Mouse (Mus musculus) heart, postnatal 0 days (tissue): ENCODE measurements around the gene Lrrk1. TPM values are rescaled to one million over a fixed set of nuclear protein-coding genes. Genes with fewer than 3 reads are reported as not detected.

Experiments used
- ATAC-seq: fragments of 200-750 bp; cut with Nextera tagmentation; 2 replicates; pipeline ENCODE4 v1.8.0; 2017; ENCODE audit warnings: low read depth, moderate number of reproducible peaks, moderate library complexity; ENCODE audit not compliant: insufficient read depth
- DNase-seq: peaks from one replicate; pipeline ENCODE4 v3.0.0-alpha.2; 2016; ENCODE audit warnings: low spot score
- H3K27ac ChIP-seq: fragments of 300-500 bp; sonication (generic); 2 replicates; pipeline ENCODE4 v1.5.1; 2014; ENCODE audit warnings: low read depth, mild to moderate bottlenecking
- H3K27me3 ChIP-seq: fragments of 300-500 bp; sonication (generic); 2 replicates; pipeline ENCODE4 v1.6.1; 2014; ENCODE audit warnings: low read length, mixed read lengths; ENCODE audit not compliant: control insufficient read depth, insufficient read depth
- H3K36me3 ChIP-seq: fragments of 300-500 bp; sonication (generic); replicated peaks from 2 replicates; pipeline ENCODE4 v1.6.1; 2014; ENCODE audit warnings: low read length, mixed read lengths; ENCODE audit not compliant: control insufficient read depth, insufficient read depth
- H3K4me1 ChIP-seq: fragments of 300-500 bp; sonication (generic); 2 replicates; pipeline ENCODE4 v1.6.1; 2014; ENCODE audit warnings: antibody characterized with exemption; ENCODE audit not compliant: control insufficient read depth, insufficient read depth
- H3K4me2 ChIP-seq: fragments of 300-500 bp; sonication (generic); 2 replicates; pipeline ENCODE4 v1.6.1; 2014; ENCODE audit warnings: low read depth, mild to moderate bottlenecking, low read length, moderate library complexity
- H3K4me3 ChIP-seq: fragments of 300-500 bp; sonication (generic); 2 replicates; pipeline ENCODE4 v1.5.1; 2014; ENCODE audit warnings: low read depth, low read length
- H3K9ac ChIP-seq: fragments of 300-500 bp; sonication (generic); replicated peaks from 2 replicates; pipeline ENCODE4 v1.6.1; 2014; ENCODE audit warnings: low read depth, low read length, mixed read lengths
- H3K9me3 ChIP-seq: fragments of 300-500 bp; sonication (generic); replicated peaks from 2 replicates; pipeline ENCODE4 v1.6.1; 2016; ENCODE audit warnings: low read length; ENCODE audit not compliant: control insufficient read depth
- CTCF ChIP-seq: IDR thresholded peaks from 2 replicates; pipeline ENCODE4 v1.5.1; 2016; ENCODE audit warnings: antibody characterized with exemption, control low read depth, low read depth
- EP300 ChIP-seq: IDR thresholded peaks from 2 replicates; pipeline ENCODE4 v1.6.1; 2016; ENCODE audit warnings: antibody characterized with exemption, low read depth
- WGBS: fragments of 180-500 bp; shearing (Covaris S2); extraction: QIAGEN DNeasy Blood & Tissue Kit; methylation state at CpG from one replicate; pipeline ENCODE4 v1.1.7; 2014; 5-methylcytosine and 5-hydroxymethylcytosine counted together
- polyA plus RNA-seq: library from polyadenylated mRNA; unstranded; fragments of >200 nt; fragmentation: Nextera tagmentation; extraction: Ambion mirVana; gene quantifications from 2 replicates; pipeline ENCODE4 v1.2.1, GENCODE M21; 2015
- total RNA-seq: library from RNA; depleted of rRNA; stranded (reverse); fragments of >200 nt; gene quantifications from 2 replicates; pipeline ENCODE4 v1.2.3, GENCODE M21; 2014; ENCODE audit warnings: low replicate concordance

Gene Lrrk1
- total and polyA plus RNA-seq, 2 experiments from 2014 or later: 4.1 to 10.3 TPM

GRCm38 (mm10) chr7:66214477-66214876 is 173.7 kb downstream of the Lrrk1 start:
- H3K27ac ChIP-seq: no peak overlapping the region
- DNase-seq (no peak), ATAC-seq (no peak)
- H3K4me2 ChIP-seq: no peak overlapping the region
- no peak overlapping the region for H3K9ac ChIP-seq
- no peaks in the 10 kb centered on the region for H3K36me3 ChIP-seq
- no peak for TF ChIP-seq CTCF
- peaks cover 16% of the 10 kb centered on the region; the same call in 1 of the 2 replicates for H3K4me1 ChIP-seq
- H3K4me3 ChIP-seq: no peak overlapping the region
- H3K27me3 ChIP-seq: no peaks in the 10 kb centered on the region
- no peaks in the 10 kb centered on the region for H3K9me3 ChIP-seq
- 80% methylated on average over 6 of the region's 6 CpGs for WGBS

- no peaks in the 10 kb centered on the region for H3K27me3 ChIP-seq
- H3K4me1 ChIP-seq: 0 out of 2 replicates have a peak, but pooled peaks cover 11% of the 10 kb centered on the region
- no peak overlapping the region for H3K27ac ChIP-seq
- no peak overlapping the region for H3K9ac ChIP-seq
- ATAC-seq (no peak), DNase-seq (no peak)
- 92% methylated on average over 1 of the region's 1 CpGs for WGBS
- TF ChIP-seq EP300: no peak
- no peak for TF ChIP-seq CTCF
- peaks cover 1% of the 10 kb centered on the region; the same call in 1 of the 2 replicates for H3K9me3 ChIP-seq
- H3K4me2 ChIP-seq: no peak overlapping the region
- no peak overlapping the region for H3K4me3 ChIP-seq
- no peaks in the 10 kb centered on the region for H3K36me3 ChIP-seq
Measured at GRCm38 (mm10) chr7:66212887-66213286, 175.3 kb downstream of the Lrrk1 start.

- WGBS: 70% methylated on average over 2 of the region's 2 CpGs
- Histone ChIP-seq H3K36me3 (no peaks in the 10 kb centered on the region), H3K9ac (no peak overlapping the region), H3K27ac (no peak overlapping the region), H3K27me3 (no peaks in the 10 kb centered on the region), H3K4me2 (no peak overlapping the region), H3K4me3 (no peak overlapping the region), H3K9me3 (peaks cover 15% of the 10 kb centered on the region), H3K4me1 (no peaks in the 10 kb centered on the region)
- DNase-seq (no peak), ATAC-seq (no peak)
- TF ChIP-seq CTCF (no peak), EP300 (no peak)
Measured at GRCm38 (mm10) chr7:66209920-66210319, 178.2 kb downstream of the Lrrk1 start.

GRCm38 (mm10) chr7:66201657-66202056 is 186.5 kb downstream of the Lrrk1 start:
- Histone ChIP-seq H3K9me3 (peaks cover 4% of the 10 kb centered on the region), H3K4me2 (no peak overlapping the region), H3K4me1 (peaks cover 27% of the 10 kb centered on the region), H3K36me3 (no peaks in the 10 kb centered on the region), H3K9ac (no peak overlapping the region), H3K4me3 (no peak overlapping the region), H3K27me3 (no peaks in the 10 kb centered on the region), H3K27ac (no peak overlapping the region)
- WGBS: 90% methylated on average over 2 of the region's 2 CpGs
- DNase-seq: no peak
- TF ChIP-seq CTCF: no peak
- no peak for TF ChIP-seq EP300
- no peak for ATAC-seq

- WGBS: 14% methylated on average over 8 of the region's 8 CpGs
- H3K9ac ChIP-seq: no peak overlapping the region
- TF ChIP-seq CTCF (no peak), EP300 (no peak)
- 0 out of 2 replicates have a peak overlapping the region, but pooled peaks have one; percentile 8 for H3K27ac ChIP-seq
- H3K4me2 ChIP-seq: no peak overlapping the region
- no peaks in the 10 kb centered on the region for H3K36me3 ChIP-seq
- peaks cover 31% of the 10 kb centered on the region for H3K4me1 ChIP-seq
- H3K27me3 ChIP-seq: no peaks in the 10 kb centered on the region
- H3K9me3 ChIP-seq: peaks cover 4% of the 10 kb centered on the region
- DNase-seq (no peak), ATAC-seq (no peak)
- H3K4me3 ChIP-seq: no peak overlapping the region
Measured at GRCm38 (mm10) chr7:66200791-66201450, 187.2 kb downstream of the Lrrk1 start.

GRCm38 (mm10) chr7:66200383-66200782 is 187.8 kb downstream of the Lrrk1 start:
- no peaks in the 10 kb centered on the region for H3K27me3 ChIP-seq
- no peak for TF ChIP-seq EP300
- no peak for TF ChIP-seq CTCF
- DNase-seq (no peak), ATAC-seq (no peak)
- H3K27ac ChIP-seq: no peak overlapping the region
- 72% methylated on average over 3 of the region's 3 CpGs for WGBS
- peaks cover 4% of the 10 kb centered on the region for H3K9me3 ChIP-seq
- no peaks in the 10 kb centered on the region for H3K36me3 ChIP-seq
- H3K9ac ChIP-seq: no peak overlapping the region
- no peak overlapping the region for H3K4me3 ChIP-seq
- no peak overlapping the region for H3K4me2 ChIP-seq
- peaks cover 37% of the 10 kb centered on the region for H3K4me1 ChIP-seq
